Mouse (Mus musculus) ES-Bruce4 (cell line): Measurements from ENCODE around the gene Cabin1. TPM values are rescaled to one million over a fixed set of nuclear protein-coding genes. Genes with fewer than 3 reads are reported as not detected.

Experiments used
- H3K27ac ChIP-seq: 2 replicates; pipeline ENCODE4 v1.5.1; 2012; ENCODE audit warnings: low read length, inconsistent platforms; ENCODE audit not compliant: insufficient read depth
- H3K27me3 ChIP-seq: 2 replicates; pipeline ENCODE4 v1.6.1; 2012; ENCODE audit warnings: mild to moderate bottlenecking, low read length, inconsistent platforms; ENCODE audit not compliant: control insufficient read depth, poor library complexity, insufficient read depth, severe bottlenecking
- H3K36me3 ChIP-seq: 2 replicates; pipeline ENCODE4 v1.6.1; 2012; ENCODE audit warnings: inconsistent platforms, mild to moderate bottlenecking, low read length, moderate library complexity; ENCODE audit not compliant: control insufficient read depth, poor library complexity, insufficient read depth, severe bottlenecking
- H3K4me1 ChIP-seq: one replicate; pipeline ENCODE4 v1.8.1; 2011; ENCODE audit warnings: low read length; ENCODE audit not compliant: control insufficient read depth, insufficient read depth
- H3K4me3 ChIP-seq: 2 replicates; pipeline ENCODE4 v1.5.1; 2011; ENCODE audit warnings: low read depth, mild to moderate bottlenecking, low read length
- H3K9ac ChIP-seq: 2 replicates; pipeline ENCODE4 v1.6.1; 2012; ENCODE audit warnings: low read depth, mild to moderate bottlenecking, inconsistent platforms; ENCODE audit not compliant: poor library complexity, severe bottlenecking
- H3K9me3 ChIP-seq: replicated peaks from 2 replicates; pipeline ENCODE4 v1.6.1; 2012; ENCODE audit warnings: mild to moderate bottlenecking, low read length, inconsistent platforms; ENCODE audit not compliant: control insufficient read depth, poor library complexity, insufficient read depth, severe bottlenecking
- CTCF ChIP-seq: IDR thresholded peaks from one replicate; pipeline ENCODE4 v1.8.1; 2011; ENCODE audit warnings: low read depth, low read length
- EP300 ChIP-seq: IDR thresholded peaks from 2 replicates; pipeline ENCODE4 v1.6.1; 2011; ENCODE audit warnings: low read depth, low read length; ENCODE audit not compliant: insufficient read depth
- POLR2A ChIP-seq: IDR thresholded peaks from one replicate; pipeline ENCODE4 v1.8.1; 2011; ENCODE audit warnings: low read length; ENCODE audit not compliant: insufficient read depth
- polyA plus RNA-seq: library from polyadenylated mRNA; stranded (reverse); fragments of >200 nt; gene quantifications from 2 replicates; pipeline ENCODE4 v1.2.4, GENCODE M21; 2011; ENCODE audit warnings: low read depth; ENCODE audit not compliant: missing spikeins, insufficient read depth, insufficient read length

The Cabin1 gene
- polyA plus RNA-seq, 1 experiment, result 41.5 TPM

- Histone ChIP-seq H3K36me3 (peaks cover 64% of the 10 kb centered on the region), H3K9me3 (no peaks in the 10 kb centered on the region), H3K27ac (no peak overlapping the region), H3K4me3 (no peak overlapping the region), H3K4me1 (no peaks in the 10 kb centered on the region), H3K9ac (no peak overlapping the region), H3K27me3 (no peaks in the 10 kb centered on the region)
- TF ChIP-seq CTCF, result no peak
- no peak for TF ChIP-seq EP300
- TF ChIP-seq POLR2A, result no peak
These were observed 38.7 kb downstream of the Cabin1 start for GRCm38 (mm10) chr10:75725449-75725848.

GRCm38 (mm10) chr10:75720215-75720614 lies 43.9 kb downstream of the Cabin1 start:
- no peak overlapping the region for H3K9ac ChIP-seq
- no peaks in the 10 kb centered on the region for H3K9me3 ChIP-seq
- no peaks in the 10 kb centered on the region for H3K27me3 ChIP-seq
- no peaks in the 10 kb centered on the region for H3K4me1 ChIP-seq
- no peak overlapping the region for H3K4me3 ChIP-seq
- no peak overlapping the region for H3K27ac ChIP-seq
- peaks cover 53% of the 10 kb centered on the region for H3K36me3 ChIP-seq
- TF ChIP-seq POLR2A (no peak), EP300 (no peak), CTCF (no peak)

GRCm38 (mm10) chr10:75714795-75715194 lies 49.3 kb downstream of the Cabin1 start:
- no peak for TF ChIP-seq POLR2A
- TF ChIP-seq EP300, result no peak
- no peak for TF ChIP-seq CTCF
- no peak overlapping the region for H3K4me3 ChIP-seq
- H3K36me3 ChIP-seq, result peaks cover 21% of the 10 kb centered on the region
- no peaks in the 10 kb centered on the region for H3K4me1 ChIP-seq
- no peaks in the 10 kb centered on the region for H3K27me3 ChIP-seq
- H3K27ac ChIP-seq, result no peak overlapping the region
- H3K9ac ChIP-seq, result no peak overlapping the region
- no peaks in the 10 kb centered on the region for H3K9me3 ChIP-seq

GRCm38 (mm10) chr10:75713026-75713425 lies 51.1 kb downstream of the Cabin1 start:
- TF ChIP-seq CTCF (no peak), EP300 (no peak), POLR2A (no peak)

GRCm38 (mm10) chr10:75710210-75710609 lies 53.9 kb downstream of the Cabin1 start:
- H3K9me3 ChIP-seq, result no peaks in the 10 kb centered on the region
- no peak overlapping the region for H3K4me3 ChIP-seq
- H3K27me3 ChIP-seq, result no peaks in the 10 kb centered on the region
- peaks cover 9% of the 10 kb centered on the region for H3K36me3 ChIP-seq
- no peak overlapping the region for H3K9ac ChIP-seq
- no peak overlapping the region for H3K27ac ChIP-seq
- no peaks in the 10 kb centered on the region for H3K4me1 ChIP-seq
- no peak for TF ChIP-seq CTCF
- no peak for TF ChIP-seq EP300
- no peak for TF ChIP-seq POLR2A

More at GRCm38 (mm10) chr10:75713026-75713425, 51.1 kb downstream of the Cabin1 start:
- peaks cover 18% of the 10 kb centered on the region for H3K36me3 ChIP-seq
- no peak overlapping the region for H3K27ac ChIP-seq
- no peak overlapping the region for H3K4me3 ChIP-seq
- H3K4me1 ChIP-seq, result no peaks in the 10 kb centered on the region
- H3K9ac ChIP-seq, result no peak overlapping the region
- H3K9me3 ChIP-seq, result no peaks in the 10 kb centered on the region
- H3K27me3 ChIP-seq, result no peaks in the 10 kb centered on the region

GRCm38 (mm10) chr10:75709261-75709660 lies 54.9 kb downstream of the Cabin1 start:
- H3K9ac ChIP-seq, result no peak overlapping the region
- no peaks in the 10 kb centered on the region for H3K27me3 ChIP-seq
- H3K9me3 ChIP-seq, result no peaks in the 10 kb centered on the region
- no peak overlapping the region for H3K27ac ChIP-seq
- H3K36me3 ChIP-seq, result peaks cover 9% of the 10 kb centered on the region
- TF ChIP-seq POLR2A, result no peak
- TF ChIP-seq EP300, result no peak
- TF ChIP-seq CTCF, result no peak
- H3K4me1 ChIP-seq, result no peaks in the 10 kb centered on the region
- no peak overlapping the region for H3K4me3 ChIP-seq
